Mouse (Mus musculus) lung, embryonic 14.5 days (tissue): ENCODE measurements around the gene Ick. TPM values are rescaled to one million over a fixed set of nuclear protein-coding genes. Genes with fewer than 3 reads are reported as not detected.

ENCODE experiments used
- ATAC-seq: fragments of 200-750 bp; cut with Nextera tagmentation; 2 replicates; pipeline ENCODE4 v1.8.0; 2017; ENCODE audit warnings: mild to moderate bottlenecking, moderate TSS enrichment, moderate library complexity; ENCODE audit not compliant: insufficient read depth
- DNase-seq: peaks from one replicate; pipeline ENCODE4 v3.0.0-alpha.2; 2015
- H3K27ac ChIP-seq: fragments of 300-500 bp; sonication (generic); 2 replicates; pipeline ENCODE4 v1.5.1; 2014; ENCODE audit warnings: low read depth, mild to moderate bottlenecking, moderate library complexity
- H3K27me3 ChIP-seq: fragments of 300-500 bp; sonication (generic); 2 replicates; pipeline ENCODE4 v1.6.1; 2014; ENCODE audit warnings: low read length, control low read depth; ENCODE audit not compliant: insufficient read depth
- H3K36me3 ChIP-seq: fragments of 300-500 bp; sonication (generic); 2 replicates; pipeline ENCODE4 v1.6.1; 2014; ENCODE audit warnings: control low read depth; ENCODE audit not compliant: insufficient read depth
- H3K4me1 ChIP-seq: fragments of 300-500 bp; sonication (generic); 2 replicates; pipeline ENCODE4 v1.6.1; 2014; ENCODE audit warnings: antibody characterized with exemption, control low read depth; ENCODE audit not compliant: insufficient read depth
- H3K4me2 ChIP-seq: fragments of 300-500 bp; sonication (generic); 2 replicates; pipeline ENCODE4 v1.6.1; 2014; ENCODE audit warnings: mild to moderate bottlenecking
- H3K4me3 ChIP-seq: fragments of 300-500 bp; sonication (generic); 2 replicates; pipeline ENCODE4 v1.5.1; 2014; ENCODE audit warnings: low read depth, low read length
- H3K9ac ChIP-seq: fragments of 300-500 bp; sonication (generic); 2 replicates; pipeline ENCODE4 v1.6.1; 2014
- H3K9me3 ChIP-seq: fragments of 300-500 bp; sonication (generic); 2 replicates; pipeline ENCODE4 v1.6.1; 2016; ENCODE audit warnings: low read depth, low read length, control low read depth
- CTCF ChIP-seq: IDR thresholded peaks from 2 replicates; pipeline ENCODE4 v1.5.1; 2016; ENCODE audit warnings: antibody characterized with exemption, low read depth
- WGBS: fragments of 180-500 bp; shearing (Covaris S2); extraction: QIAGEN DNeasy Blood & Tissue Kit; methylation state at CpG from one replicate; pipeline ENCODE4 v1.1.7; 2014; 5-methylcytosine and 5-hydroxymethylcytosine counted together
- polyA plus RNA-seq: library from polyadenylated mRNA; unstranded; fragments of >200 nt; fragmentation: Nextera tagmentation; extraction: Ambion mirVana; gene quantifications from 2 replicates; pipeline ENCODE4 v1.2.1, GENCODE M21; 2014

Ick gene
- polyA plus RNA-seq, 1 experiment from 2014 or later: 22.9 TPM

DNA sequence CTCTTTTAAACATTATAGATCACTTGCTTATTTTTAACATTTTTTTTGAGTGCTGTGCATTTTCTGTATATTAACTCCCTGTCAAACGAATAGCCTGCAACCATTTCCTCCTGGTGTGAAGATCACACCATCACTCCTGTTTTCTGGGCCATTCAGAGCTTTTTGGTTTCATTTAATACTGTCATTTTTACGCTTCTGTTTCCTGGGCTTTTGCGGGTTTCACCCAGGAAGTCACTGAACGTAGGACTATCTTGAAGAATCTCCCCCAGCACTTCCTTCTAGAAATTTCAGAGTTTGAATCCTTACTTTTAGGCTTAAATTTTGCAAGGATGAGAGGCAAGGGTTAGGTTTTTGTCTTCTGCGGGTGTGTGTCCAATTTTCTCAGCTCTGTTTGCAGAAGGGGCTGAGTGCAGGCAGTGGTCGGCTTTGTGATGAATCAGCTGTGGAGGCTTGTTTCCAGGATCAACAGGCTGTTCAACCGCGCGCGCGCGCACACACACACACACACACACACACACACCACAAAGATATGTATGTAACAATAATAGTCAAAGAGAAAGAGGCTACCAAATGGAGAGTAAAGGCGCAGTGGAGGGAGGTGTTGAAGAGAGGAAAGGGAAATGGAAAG lies 35.2 kb upstream of the Ick start:
- Histone ChIP-seq H3K27me3 (no peaks in the 10 kb centered on the region), H3K36me3 (no peaks in the 10 kb centered on the region), H3K27ac (no peak overlapping the region), H3K4me3 (no peak overlapping the region), H3K9ac (no peak overlapping the region), H3K4me2 (no peak overlapping the region), H3K4me1 (no peaks in the 10 kb centered on the region), H3K9me3 (no peaks in the 10 kb centered on the region)
- ATAC-seq: no peak
- no peak for DNase-seq
- TF ChIP-seq CTCF: no peak
- WGBS: 82% methylated on average over 13 of the region's 13 CpGs

DNA sequence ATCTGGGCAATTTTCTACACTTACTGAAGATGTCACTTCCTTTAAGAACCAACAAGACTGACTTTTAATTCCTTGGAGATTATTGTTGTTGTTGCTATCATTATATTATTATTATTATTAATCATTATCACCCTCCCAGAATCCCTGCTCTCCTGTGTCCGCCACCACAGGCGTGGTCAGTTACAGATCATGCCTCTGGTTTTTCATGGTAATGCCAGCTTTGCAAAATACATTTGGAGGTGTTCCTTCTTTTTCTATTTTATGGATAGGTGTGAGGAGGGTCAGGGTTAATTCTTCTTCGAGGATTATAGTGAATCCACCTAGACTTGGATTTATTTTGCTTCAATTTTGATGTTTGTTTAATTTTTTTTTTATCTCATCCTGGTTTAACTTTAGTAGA lies 33.7 kb upstream of the Ick start:
- Histone ChIP-seq H3K4me2 (no peak overlapping the region), H3K4me1 (no peaks in the 10 kb centered on the region), H3K27ac (no peak overlapping the region), H3K9ac (no peak overlapping the region), H3K27me3 (no peaks in the 10 kb centered on the region), H3K4me3 (no peak overlapping the region), H3K36me3 (no peaks in the 10 kb centered on the region), H3K9me3 (no peaks in the 10 kb centered on the region)
- 84% methylated on average over 3 of the region's 3 CpGs for WGBS
- ATAC-seq: no peak
- no peak for DNase-seq
- no peak for TF ChIP-seq CTCF

DNA sequence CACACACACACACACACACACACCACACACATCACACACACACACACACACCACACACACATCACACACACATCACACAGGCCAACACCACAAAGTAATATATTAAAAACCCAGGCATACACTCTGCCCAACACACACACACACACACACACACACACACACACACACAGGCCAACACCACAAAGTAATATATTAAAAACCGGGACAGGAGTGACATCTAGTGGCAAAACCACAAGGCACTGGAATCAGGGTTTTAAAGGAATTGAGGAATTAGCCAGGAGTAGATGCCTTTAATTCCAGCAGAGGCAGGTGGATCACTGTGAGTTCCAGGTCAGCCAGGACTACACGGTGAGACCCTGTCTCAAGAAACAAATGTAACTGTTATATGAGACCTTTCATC lies 30.8 kb upstream of the Ick start:
- WGBS: 21% methylated on average over 2 of the region's 2 CpGs
- TF ChIP-seq CTCF: peak; percentile 56
- no peaks in the 10 kb centered on the region for H3K27me3 ChIP-seq
- peak; percentile 58 for DNase-seq
- peaks cover 11% of the 10 kb centered on the region for H3K36me3 ChIP-seq
- H3K27ac ChIP-seq: no peak overlapping the region
- no peak overlapping the region for H3K9ac ChIP-seq
- no peaks in the 10 kb centered on the region for H3K4me1 ChIP-seq
- H3K4me2 ChIP-seq: no peak overlapping the region
- no peak for ATAC-seq
- H3K4me3 ChIP-seq: no peak overlapping the region
- no peaks in the 10 kb centered on the region for H3K9me3 ChIP-seq

DNA sequence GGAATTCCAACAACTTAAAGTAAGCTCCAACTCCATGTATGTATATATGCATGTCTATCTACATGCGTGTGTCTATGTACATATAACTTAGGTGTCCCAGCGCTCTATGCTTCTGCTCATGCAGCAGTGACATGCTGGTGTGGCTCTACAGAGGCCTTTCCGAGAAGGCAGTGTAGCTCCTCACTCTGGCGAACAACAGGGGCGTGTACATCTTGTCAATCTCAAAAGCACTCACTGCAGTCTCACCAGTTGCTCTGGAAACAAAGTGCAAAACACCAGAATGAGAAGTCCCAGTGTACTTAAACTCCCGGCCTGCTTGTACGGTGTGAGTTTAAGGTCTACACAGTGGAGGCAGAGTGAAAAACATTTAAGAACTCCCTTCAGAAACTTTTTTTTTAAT lies 27.2 kb upstream of the Ick start:
- Histone ChIP-seq H3K27ac (no peak overlapping the region), H3K27me3 (no peaks in the 10 kb centered on the region), H3K9me3 (no peaks in the 10 kb centered on the region), H3K4me2 (no peak overlapping the region), H3K36me3 (peaks cover 44% of the 10 kb centered on the region), H3K9ac (no peak overlapping the region), H3K4me1 (no peaks in the 10 kb centered on the region), H3K4me3 (no peak overlapping the region)
- no peak for ATAC-seq
- DNase-seq: no peak
- TF ChIP-seq CTCF: no peak
- WGBS: 80% methylated on average over 7 of the region's 7 CpGs

DNA sequence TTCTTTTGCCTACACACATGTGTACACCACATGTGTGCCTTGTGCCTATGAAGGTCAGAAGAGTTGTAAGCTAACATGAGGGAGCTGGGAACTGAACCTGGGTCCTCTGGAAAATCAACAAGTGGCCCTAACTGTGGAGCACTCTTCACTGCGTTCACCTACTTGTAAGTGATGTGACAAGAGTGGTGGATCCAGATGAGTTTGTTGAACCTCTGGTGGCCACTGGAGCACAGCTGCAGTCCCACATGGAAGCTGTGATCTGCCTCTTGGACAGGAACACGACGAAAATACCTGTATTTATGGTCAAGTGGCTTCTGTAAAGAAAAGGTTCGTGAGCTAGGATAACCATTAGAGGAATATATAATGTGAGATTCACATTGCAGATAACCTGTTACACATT lies 24.7 kb upstream of the Ick start:
- 82% methylated on average over 4 of the region's 4 CpGs for WGBS
- ATAC-seq: no peak
- no peak for TF ChIP-seq CTCF

DNA sequence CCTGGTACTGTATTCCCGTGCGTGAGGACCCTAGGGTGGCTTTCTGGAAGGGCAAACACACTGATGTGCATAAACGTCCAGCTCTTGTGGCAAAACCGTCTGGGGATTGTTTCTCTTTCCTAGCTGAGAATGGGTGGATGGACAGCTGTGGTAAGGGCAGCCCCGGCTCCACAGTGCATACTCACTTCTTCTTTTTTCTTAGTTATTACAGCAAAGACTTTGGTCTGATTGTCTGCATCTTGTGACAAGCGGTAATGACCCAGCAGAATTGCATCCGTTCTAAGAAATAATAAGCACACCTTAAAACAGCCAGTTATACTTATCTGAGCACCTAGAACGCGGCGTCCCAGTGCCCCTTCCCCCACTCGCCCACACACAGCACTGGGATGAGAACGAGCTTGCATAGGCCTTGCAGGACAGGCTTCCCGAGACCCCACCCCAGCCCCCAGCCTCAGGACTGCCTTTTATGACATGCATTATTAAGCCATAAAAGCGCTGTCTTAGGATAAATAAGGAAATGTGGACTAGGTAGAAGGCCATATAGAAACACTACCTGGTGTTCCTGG lies 23.2 kb upstream of the Ick start:
- ATAC-seq (no peak), DNase-seq (no peak)
- Histone ChIP-seq H3K27ac (no peak overlapping the region), H3K36me3 (peaks cover 58% of the 10 kb centered on the region), H3K27me3 (no peaks in the 10 kb centered on the region), H3K4me2 (no peak overlapping the region), H3K4me3 (no peak overlapping the region), H3K9ac (no peak overlapping the region), H3K9me3 (no peaks in the 10 kb centered on the region), H3K4me1 (no peaks in the 10 kb centered on the region)
- no peak for TF ChIP-seq CTCF
- 84% methylated on average over 14 of the region's 14 CpGs for WGBS

More for the DNA sequence above, 24.7 kb upstream of the Ick start:
- Histone ChIP-seq H3K4me2 (no peak overlapping the region), H3K4me3 (no peak overlapping the region), H3K36me3 (peaks cover 54% of the 10 kb centered on the region), H3K9ac (no peak overlapping the region), H3K4me1 (no peaks in the 10 kb centered on the region), H3K9me3 (no peaks in the 10 kb centered on the region), H3K27ac (no peak overlapping the region), H3K27me3 (no peaks in the 10 kb centered on the region)
- no peak for DNase-seq

- no peak for ATAC-seq
- Histone ChIP-seq H3K9me3 (no peaks in the 10 kb centered on the region), H3K27ac (no peak overlapping the region), H3K27me3 (no peaks in the 10 kb centered on the region), H3K36me3 (peaks cover 53% of the 10 kb centered on the region), H3K4me1 (no peaks in the 10 kb centered on the region), H3K9ac (no peak overlapping the region), H3K4me3 (no peak overlapping the region), H3K4me2 (no peak overlapping the region)
- TF ChIP-seq CTCF: no peak
- no peak for DNase-seq
- WGBS: 87% methylated on average over 9 of the region's 9 CpGs
Measured at GRCm38 (mm10) chr9:78087751-78088150, 21.2 kb upstream of the Ick start.

DNA sequence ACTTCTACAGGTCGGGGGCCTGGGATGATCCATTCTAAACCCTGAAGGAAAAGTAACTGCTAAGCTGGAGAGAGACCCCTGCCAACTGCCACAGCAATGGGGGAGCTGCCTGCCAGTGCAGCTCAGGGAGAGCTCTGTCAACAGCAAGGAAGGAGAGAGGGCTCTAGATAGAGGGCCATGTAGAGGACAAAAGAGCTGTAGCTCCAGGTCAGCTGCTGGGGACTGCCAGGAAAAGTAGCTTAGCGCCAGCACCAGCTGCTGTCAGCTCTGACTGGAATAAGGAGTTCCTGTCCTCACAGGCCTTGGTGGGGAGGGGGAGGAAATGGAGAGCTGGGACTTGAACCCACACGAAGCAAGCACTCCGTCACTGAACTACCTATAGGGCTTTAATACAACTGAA lies 20.5 kb upstream of the Ick start:
- no peak for ATAC-seq
- TF ChIP-seq CTCF: no peak
- DNase-seq: no peak
- Histone ChIP-seq H3K4me3 (no peak overlapping the region), H3K36me3 (peaks cover 53% of the 10 kb centered on the region), H3K4me1 (no peaks in the 10 kb centered on the region), H3K4me2 (no peak overlapping the region), H3K9me3 (no peaks in the 10 kb centered on the region), H3K27me3 (no peaks in the 10 kb centered on the region), H3K9ac (no peak overlapping the region), H3K27ac (no peak overlapping the region)
- WGBS: 60% methylated on average over 4 of the region's 4 CpGs
